Mouse (Mus musculus) C2C12 (cell line): ENCODE results near the gene Syne1. TPM values are rescaled to one million over a fixed set of nuclear protein-coding genes. Genes with fewer than 3 reads are reported as not detected.

Source experiments
- H3K27me3 ChIP-seq: one replicate; pipeline ENCODE4 v1.6.1; 2011; ENCODE audit not compliant: control insufficient read depth, insufficient read depth, insufficient read length
- H3K36me3 ChIP-seq: one replicate; pipeline ENCODE4 v1.6.1; 2011; ENCODE audit not compliant: control insufficient read depth, insufficient read depth
- H3K4me3 ChIP-seq: one replicate; pipeline ENCODE4 v1.5.1; 2011; ENCODE audit warnings: mild to moderate bottlenecking, control low read depth; ENCODE audit not compliant: poor library complexity, insufficient read depth, severe bottlenecking
- H3K79me2 ChIP-seq: one replicate; pipeline ENCODE4 v1.6.1; 2011; ENCODE audit not compliant: control insufficient read depth, insufficient read depth
- H3K79me3 ChIP-seq: one replicate; pipeline ENCODE4 v1.6.1; 2011; ENCODE audit warnings: low read depth, control low read depth
- H3ac ChIP-seq: one replicate; pipeline ENCODE3; 2011; ENCODE audit warnings: low read depth; ENCODE audit not compliant: control insufficient read depth, insufficient read length
- CEBPB ChIP-seq: IDR thresholded peaks from one replicate; pipeline ENCODE4 v1.6.1; 2011; ENCODE audit warnings: low read depth, mild to moderate bottlenecking, control low read depth, moderate library complexity
- CTCF ChIP-seq: IDR thresholded peaks from one replicate; pipeline ENCODE4 v1.5.1; 2011; ENCODE audit not compliant: control insufficient read depth, insufficient read depth, insufficient read length
- FOSL1 ChIP-seq: IDR thresholded peaks from one replicate; pipeline ENCODE4 v1.8.0; 2011; ENCODE audit warnings: mild to moderate bottlenecking, low read length; ENCODE audit not compliant: poor library complexity, insufficient read depth, severe bottlenecking
- MAX ChIP-seq: IDR thresholded peaks from one replicate; pipeline ENCODE4 v1.6.1; 2011; ENCODE audit warnings: mild to moderate bottlenecking, control low read depth
- MYOD1 ChIP-seq: IDR thresholded peaks from one replicate; pipeline ENCODE4 v1.6.1; 2011; ENCODE audit warnings: low read depth; ENCODE audit not compliant: control insufficient read depth, insufficient read length
- MYOG ChIP-seq: IDR thresholded peaks from one replicate; pipeline ENCODE4 v1.6.1; 2011; ENCODE audit not compliant: control insufficient read depth, insufficient read length; ENCODE audit errors: extremely low read depth
- USF1 ChIP-seq: IDR thresholded peaks from one replicate; pipeline ENCODE4 v1.6.1; 2011; ENCODE audit warnings: low read depth, mild to moderate bottlenecking, control low read depth, moderate library complexity
- polyA plus RNA-seq: library from polyadenylated mRNA; unstranded; fragments of >200 nt; fragmentation: generic; extraction: Trizol; gene quantifications from one replicate; pipeline ENCODE4 v1.2.1, GENCODE M21; 2012; ENCODE audit warnings: missing spikeins

Syne1 gene
- polyA plus RNA-seq, 1 experiment: 4.1 TPM

DNA sequence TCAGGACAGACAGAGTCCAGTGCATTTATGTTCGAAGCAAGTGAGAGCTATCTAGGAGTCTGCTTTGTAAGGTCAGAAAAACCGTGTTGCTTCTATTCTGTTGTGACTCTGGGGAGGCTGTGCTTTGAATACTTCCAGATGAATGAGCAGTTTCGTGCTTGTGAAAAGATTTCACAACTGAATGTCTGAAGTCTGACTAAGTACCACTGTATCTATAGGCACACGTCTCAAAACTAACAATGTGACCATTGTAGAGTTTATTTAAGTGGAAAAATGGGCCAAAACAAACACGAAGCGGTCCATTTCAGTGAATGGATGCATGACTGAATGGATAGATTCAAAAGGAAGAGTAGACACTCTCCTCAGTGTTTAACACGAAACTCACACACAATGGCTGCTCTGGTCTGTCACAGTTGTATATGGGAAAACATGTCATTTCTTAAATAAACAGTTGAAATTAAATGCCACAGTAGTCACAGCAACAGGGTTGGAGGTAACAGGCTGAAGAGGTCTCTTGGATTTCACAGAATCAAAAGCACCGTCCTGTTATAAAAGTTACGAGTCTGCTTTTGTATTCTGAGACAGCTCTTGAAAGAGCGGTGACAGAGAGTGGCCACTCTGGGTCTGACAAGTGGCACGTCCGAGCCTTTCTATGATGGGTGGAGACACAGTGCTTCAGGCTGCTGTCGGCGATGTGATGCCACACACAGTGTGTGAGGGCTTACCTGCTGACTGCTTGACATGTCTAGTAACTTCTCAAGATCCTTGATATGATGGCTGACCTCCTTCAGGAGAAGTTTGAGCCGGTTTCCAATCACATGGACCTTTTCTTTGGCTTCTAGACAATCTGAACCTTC, 518.9 kb downstream of the Syne1 start:
- H3K27me3 ChIP-seq: no peaks in the 10 kb centered on the region
- H3ac ChIP-seq: no peak overlapping the region
- no peak overlapping the region for H3K4me3 ChIP-seq
- no peaks in the 10 kb centered on the region for H3K79me2 ChIP-seq
- no peaks in the 10 kb centered on the region for H3K79me3 ChIP-seq
- no peak for TF ChIP-seq FOSL1
- TF ChIP-seq CTCF: no peak
- no peak for TF ChIP-seq MAX
- TF ChIP-seq MYOG: no peak
- TF ChIP-seq CEBPB: no peak
- TF ChIP-seq MYOD1: no peak
- no peak for TF ChIP-seq USF1
- peaks cover 59% of the 10 kb centered on the region for H3K36me3 ChIP-seq

DNA sequence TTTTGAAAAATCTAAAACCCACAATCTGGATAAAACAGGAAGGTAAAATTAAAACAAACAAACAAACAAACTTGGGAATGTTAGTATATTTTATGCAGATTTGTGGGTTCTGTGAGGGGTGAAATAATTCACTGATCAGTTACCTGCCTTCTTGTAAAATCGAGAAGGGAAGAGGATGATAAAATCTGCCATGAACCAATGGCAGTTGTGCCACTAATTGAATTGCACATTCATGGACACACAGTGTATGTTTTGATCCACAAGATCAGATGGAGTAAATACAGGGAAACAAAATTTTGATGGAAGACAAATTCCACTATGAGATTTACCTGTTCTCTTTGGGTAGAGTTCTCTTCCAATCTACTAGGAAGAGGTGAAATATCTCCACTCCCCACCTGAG, 521.4 kb downstream of the Syne1 start:
- Histone ChIP-seq H3K4me3 (no peak overlapping the region), H3ac (no peak overlapping the region), H3K79me3 (no peaks in the 10 kb centered on the region), H3K79me2 (no peaks in the 10 kb centered on the region), H3K36me3 (peaks cover 41% of the 10 kb centered on the region), H3K27me3 (no peaks in the 10 kb centered on the region)
- no peak for TF ChIP-seq FOSL1

GRCm38 (mm10) chr10:5029161-5029560, 522.1 kb downstream of the Syne1 start:
- H3ac ChIP-seq: no peak overlapping the region
- TF ChIP-seq CEBPB: no peak
- no peak for TF ChIP-seq MYOG
- TF ChIP-seq USF1: no peak
- TF ChIP-seq MYOD1: no peak
- TF ChIP-seq CTCF: no peak
- TF ChIP-seq MAX: no peak
- H3K27me3 ChIP-seq: no peaks in the 10 kb centered on the region
- H3K36me3 ChIP-seq: peaks cover 39% of the 10 kb centered on the region
- H3K79me3 ChIP-seq: no peaks in the 10 kb centered on the region
- no peak overlapping the region for H3K4me3 ChIP-seq
- H3K79me2 ChIP-seq: no peaks in the 10 kb centered on the region

DNA sequence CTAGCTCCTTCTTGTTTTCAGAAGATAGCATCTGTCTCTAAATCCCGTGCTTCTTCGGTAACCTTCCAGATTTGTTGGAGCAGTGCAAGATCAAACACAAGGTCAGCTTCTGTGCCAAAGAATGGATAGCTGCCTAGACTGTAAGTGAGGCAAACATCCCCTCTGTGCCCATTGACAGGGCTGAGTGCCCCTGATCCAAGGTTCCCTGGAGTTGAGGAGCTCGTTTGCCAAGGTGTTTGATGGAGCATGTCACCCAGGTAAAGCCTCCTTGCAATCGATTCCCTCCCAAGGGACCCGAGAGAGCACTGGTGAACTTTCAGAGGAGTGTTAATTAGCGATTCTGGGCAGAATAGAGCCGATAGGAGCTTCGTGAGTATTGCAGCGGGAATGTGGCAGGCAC, 523.0 kb downstream of the Syne1 start:
- no peak overlapping the region for H3K4me3 ChIP-seq
- no peaks in the 10 kb centered on the region for H3K27me3 ChIP-seq
- TF ChIP-seq FOSL1: no peak
- no peak for TF ChIP-seq CEBPB
- TF ChIP-seq MAX: no peak
- no peak for TF ChIP-seq CTCF
- TF ChIP-seq MYOD1: no peak
- no peak for TF ChIP-seq MYOG
- TF ChIP-seq USF1: no peak
- H3K79me2 ChIP-seq: no peaks in the 10 kb centered on the region
- no peak overlapping the region for H3ac ChIP-seq
- H3K79me3 ChIP-seq: no peaks in the 10 kb centered on the region
- peaks cover 38% of the 10 kb centered on the region for H3K36me3 ChIP-seq

DNA sequence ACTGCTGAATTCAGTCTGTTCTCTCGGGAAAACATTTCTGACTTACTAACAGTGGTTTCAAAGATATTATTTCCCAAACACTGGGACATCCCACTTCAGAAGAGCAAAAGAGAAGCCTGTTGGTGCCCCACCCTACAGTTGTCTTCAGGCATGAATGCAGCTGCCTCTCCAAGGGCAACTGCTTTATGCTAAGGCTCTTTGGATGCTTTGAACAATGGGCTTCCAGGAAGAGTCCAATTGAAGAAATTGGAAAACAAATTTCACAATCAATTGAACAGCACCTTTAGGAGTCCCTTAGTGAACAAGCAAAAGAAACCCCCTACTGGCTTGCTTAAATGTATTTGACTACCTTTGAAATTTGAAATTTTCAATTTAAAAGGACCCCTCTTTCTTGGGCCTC, 524.1 kb downstream of the Syne1 start:
- H3K79me3 ChIP-seq: no peaks in the 10 kb centered on the region
- no peak overlapping the region for H3ac ChIP-seq
- no peak for TF ChIP-seq MYOG
- TF ChIP-seq MYOD1: no peak
- TF ChIP-seq CTCF: no peak
- TF ChIP-seq USF1: no peak
- TF ChIP-seq MAX: no peak
- no peak for TF ChIP-seq FOSL1
- no peak for TF ChIP-seq CEBPB
- H3K4me3 ChIP-seq: no peak overlapping the region
- H3K27me3 ChIP-seq: no peaks in the 10 kb centered on the region
- no peaks in the 10 kb centered on the region for H3K79me2 ChIP-seq
- H3K36me3 ChIP-seq: peaks cover 27% of the 10 kb centered on the region

DNA sequence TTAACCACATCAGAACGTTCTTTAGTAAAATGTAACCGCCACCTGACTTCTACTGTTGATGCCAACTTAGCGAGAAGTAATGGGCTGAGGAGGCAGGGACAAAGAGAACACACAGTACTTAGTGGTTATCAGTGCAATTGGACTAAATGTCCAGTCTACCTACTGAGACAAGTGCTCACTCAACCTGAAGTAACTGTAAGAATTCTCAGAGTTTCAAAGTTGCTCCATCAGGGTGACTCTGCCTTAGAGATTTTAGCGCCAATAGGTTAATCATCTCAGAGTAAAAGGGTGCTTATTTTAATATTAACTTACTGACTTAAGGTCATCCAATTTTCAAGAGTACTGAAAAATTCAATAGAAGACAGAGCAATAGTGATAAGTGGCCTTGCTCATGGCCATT, 525.4 kb downstream of the Syne1 start:
- TF ChIP-seq MYOG: no peak
- TF ChIP-seq MYOD1: no peak
- TF ChIP-seq CTCF: no peak
- no peak for TF ChIP-seq MAX
- no peak for TF ChIP-seq CEBPB
- TF ChIP-seq FOSL1: no peak
- TF ChIP-seq USF1: no peak
- Histone ChIP-seq H3ac (no peak overlapping the region), H3K36me3 (peaks cover 36% of the 10 kb centered on the region)

More for the DNA sequence above, 525.4 kb downstream of the Syne1 start:
- Histone ChIP-seq H3K4me3 (no peak overlapping the region), H3K27me3 (no peaks in the 10 kb centered on the region), H3K79me2 (no peaks in the 10 kb centered on the region), H3K79me3 (no peaks in the 10 kb centered on the region)
